Mouse (Mus musculus): ENCODE data around the gene Dhrs7b. TPM values are rescaled to one million over a fixed set of nuclear protein-coding genes. Genes with fewer than 3 reads are reported as not detected.

Dhrs7b gene
- polyA plus RNA-seq, 1 experiment from 2014 or later = 30.7 TPM

DNA sequence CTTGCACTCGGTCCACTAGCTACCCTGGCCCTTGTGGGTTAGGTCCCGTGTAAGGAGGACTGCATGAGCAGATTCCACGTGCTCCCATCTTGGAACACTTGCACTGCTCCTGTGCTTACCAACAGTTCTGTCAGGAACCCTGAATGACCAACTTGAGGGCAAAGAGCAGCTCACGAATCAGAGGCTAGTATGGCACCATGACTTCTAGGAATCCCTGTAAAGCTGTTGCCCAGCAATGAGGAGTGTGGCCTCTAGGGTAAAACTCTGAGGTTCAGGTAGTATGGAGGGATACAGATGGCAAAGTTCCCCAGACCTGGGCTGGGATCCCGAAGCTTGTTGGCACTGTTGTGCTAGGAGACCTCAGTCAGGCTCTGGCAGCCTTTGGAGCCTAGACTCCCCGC, 73.2 kb downstream of the Dhrs7b start:
- Histone ChIP-seq H3K9ac (replicated peaks; ENCODE audit: low read length) (no peak overlapping the region), H3K36me3 (replicated peaks; ENCODE audit: control insufficient read depth, insufficient read depth, low read depth, low read length) (peaks cover 7% of the 10 kb centered on the region; the same call in 1 of the 2 replicates), H3K27ac (replicated peaks; ENCODE audit: low read depth, low read length) (no peak overlapping the region), H3K4me3 (ENCODE audit: low read depth, low read length) (no peak overlapping the region), H3K27me3 (ENCODE audit: control insufficient read depth, insufficient read depth, low read length) (no peaks in the 10 kb centered on the region), H3K9me3 (replicated peaks; ENCODE audit: control insufficient read depth, low read length) (no peaks in the 10 kb centered on the region), H3K4me1 (ENCODE audit: control insufficient read depth, insufficient read depth, low read length) (no peaks in the 10 kb centered on the region), H3K4me2 (ENCODE audit: low read depth, low read length) (no peak overlapping the region)
- ATAC-seq (replicated peaks; ENCODE audit: insufficient number of reproducible peaks, low FRiP score, low TSS enrichment, low read depth) = no peak
- 88% methylated on average over 6 of the region's 6 CpGs for WGBS
- no peak for DNase-seq (ENCODE audit: low spot score)

DNA sequence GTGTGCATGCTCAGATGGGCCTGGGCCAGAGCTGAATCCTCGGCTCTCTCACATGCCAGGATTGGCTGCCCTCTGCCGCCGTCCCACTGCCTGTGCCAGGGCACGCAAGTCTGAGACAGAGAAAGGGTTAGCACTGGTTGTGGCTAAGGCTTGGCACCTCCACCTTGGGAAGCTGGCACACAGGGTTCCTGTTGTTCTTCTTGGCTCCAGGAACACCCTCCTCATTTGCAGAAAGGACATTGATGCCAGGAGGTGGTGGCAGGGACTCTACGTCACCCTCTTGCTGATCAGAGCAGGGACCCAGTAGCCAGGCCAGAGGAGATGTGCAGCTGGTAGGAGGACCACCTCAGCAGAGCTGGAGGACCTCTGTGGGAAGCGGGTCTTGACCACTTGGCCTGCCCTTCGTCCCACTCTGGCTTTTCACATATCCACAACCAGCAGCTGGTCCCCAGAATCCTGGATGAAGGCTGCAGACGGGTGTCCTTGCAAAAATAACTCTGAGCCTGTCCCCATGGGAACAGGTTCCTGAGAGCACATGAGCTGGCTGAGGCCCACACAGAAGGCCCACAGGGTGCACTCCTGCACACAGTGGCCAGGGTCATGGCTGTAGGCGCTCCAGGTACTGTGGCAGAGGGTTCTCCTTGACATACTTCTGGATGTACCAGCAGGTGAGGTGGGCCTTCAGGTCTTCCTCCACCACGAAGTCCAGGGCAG, 75.1 kb downstream of the Dhrs7b start:
- Histone ChIP-seq H3K4me1 (ENCODE audit: control insufficient read depth, insufficient read depth, low read length) (no peaks in the 10 kb centered on the region), H3K4me3 (ENCODE audit: low read depth, low read length) (no peak overlapping the region), H3K4me2 (ENCODE audit: low read depth, low read length) (no peak overlapping the region), H3K27me3 (ENCODE audit: control insufficient read depth, insufficient read depth, low read length) (no peaks in the 10 kb centered on the region), H3K36me3 (replicated peaks; ENCODE audit: control insufficient read depth, insufficient read depth, low read depth, low read length) (peaks cover 7% of the 10 kb centered on the region; the same call in 1 of the 2 replicates), H3K9ac (replicated peaks; ENCODE audit: low read length) (no peak overlapping the region), H3K9me3 (replicated peaks; ENCODE audit: control insufficient read depth, low read length) (no peaks in the 10 kb centered on the region), H3K27ac (replicated peaks; ENCODE audit: low read depth, low read length) (no peak overlapping the region)
- DNase-seq (ENCODE audit: low spot score) (no peak), ATAC-seq (replicated peaks; ENCODE audit: insufficient number of reproducible peaks, low FRiP score, low TSS enrichment, low read depth) (no peak)
- 91% methylated on average over 10 of the region's 10 CpGs for WGBS

DNA sequence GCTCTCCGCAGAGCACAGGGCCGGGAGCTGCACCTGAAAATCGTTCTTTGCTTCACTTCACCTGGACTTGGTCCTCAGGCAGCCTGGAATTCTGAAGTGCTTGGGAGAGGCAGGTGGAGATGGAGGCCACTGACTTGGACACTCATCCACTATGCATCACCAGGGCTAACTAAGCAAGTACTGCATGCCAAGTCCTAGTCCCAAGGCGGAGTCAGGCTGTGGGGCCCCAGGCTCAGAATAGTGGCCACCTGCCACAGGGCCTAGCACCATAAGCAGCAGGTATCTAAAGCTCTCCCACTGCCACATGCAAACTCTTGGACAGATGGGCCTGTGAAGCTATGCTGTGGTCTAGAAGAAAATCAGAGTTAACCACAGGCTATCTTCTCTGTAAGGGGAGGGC, 76.0 kb downstream of the Dhrs7b start:
- DNase-seq (ENCODE audit: low spot score) (no peak), ATAC-seq (replicated peaks; ENCODE audit: insufficient number of reproducible peaks, low FRiP score, low TSS enrichment, low read depth) (no peak)
- no peak overlapping the region for H3K4me2 ChIP-seq (ENCODE audit: low read depth, low read length)
- no peak overlapping the region for H3K9ac ChIP-seq (replicated peaks; ENCODE audit: low read length)
- H3K36me3 ChIP-seq (replicated peaks; ENCODE audit: control insufficient read depth, insufficient read depth, low read depth, low read length) = peaks cover 7% of the 10 kb centered on the region; the same call in 1 of the 2 replicates
- no peaks in the 10 kb centered on the region for H3K4me1 ChIP-seq (ENCODE audit: control insufficient read depth, insufficient read depth, low read length)
- WGBS = 94% methylated on average over 4 of the region's 4 CpGs
- no peaks in the 10 kb centered on the region for H3K27me3 ChIP-seq (ENCODE audit: control insufficient read depth, insufficient read depth, low read length)
- no peak overlapping the region for H3K4me3 ChIP-seq (ENCODE audit: low read depth, low read length)
- H3K27ac ChIP-seq (replicated peaks; ENCODE audit: low read depth, low read length) = no peak overlapping the region
- no peaks in the 10 kb centered on the region for H3K9me3 ChIP-seq (replicated peaks; ENCODE audit: control insufficient read depth, low read length)

DNA sequence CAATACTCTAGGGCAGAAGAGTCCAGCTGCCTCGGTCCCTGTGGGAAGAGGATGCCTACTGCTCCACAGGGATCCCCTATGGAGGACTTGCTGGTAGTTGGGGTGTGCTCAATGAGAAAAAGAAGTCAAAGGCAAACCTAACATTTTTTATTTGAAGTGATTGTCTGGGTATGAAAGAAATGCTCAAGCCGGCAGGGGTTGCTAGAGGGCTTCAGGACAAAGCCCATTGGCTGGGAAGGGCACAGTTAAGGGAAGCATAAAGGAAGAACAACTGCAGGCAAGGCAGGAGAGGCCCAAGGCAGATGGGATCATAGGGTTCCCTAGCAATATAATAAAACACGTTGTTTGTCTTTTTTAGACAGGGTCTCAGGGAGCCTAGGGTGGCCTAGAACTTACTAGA, 77.6 kb downstream of the Dhrs7b start:
- no peak for ATAC-seq (replicated peaks; ENCODE audit: insufficient number of reproducible peaks, low FRiP score, low TSS enrichment, low read depth)
- Histone ChIP-seq H3K9ac (replicated peaks; ENCODE audit: low read length) (no peak overlapping the region), H3K36me3 (replicated peaks; ENCODE audit: control insufficient read depth, insufficient read depth, low read depth, low read length) (peaks cover 7% of the 10 kb centered on the region; the same call in 1 of the 2 replicates)

DNA sequence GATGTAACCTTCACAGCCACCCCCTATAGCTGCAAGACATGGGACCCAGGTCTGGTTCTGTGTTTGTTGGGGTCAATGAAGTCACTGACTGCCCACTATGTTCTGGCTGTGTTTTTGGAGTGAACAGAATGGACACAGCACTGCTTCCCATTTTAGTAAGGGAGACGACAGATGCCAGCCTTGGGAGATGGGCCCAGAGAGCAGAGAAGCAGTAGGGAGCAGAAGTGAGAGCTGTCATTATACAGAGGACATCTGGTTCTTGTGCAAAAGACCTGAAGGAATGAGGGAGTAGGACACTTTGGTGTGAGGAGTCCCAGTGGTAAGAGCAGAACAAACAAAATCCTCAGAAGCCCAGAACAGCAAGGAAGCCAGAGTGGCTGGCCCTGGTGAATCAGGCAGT, 79.2 kb downstream of the Dhrs7b start:
- Histone ChIP-seq H3K27ac (replicated peaks; ENCODE audit: low read depth, low read length) (no peak overlapping the region), H3K4me1 (ENCODE audit: control insufficient read depth, insufficient read depth, low read length) (no peaks in the 10 kb centered on the region), H3K27me3 (ENCODE audit: control insufficient read depth, insufficient read depth, low read length) (no peaks in the 10 kb centered on the region), H3K9me3 (replicated peaks; ENCODE audit: control insufficient read depth, low read length) (no peaks in the 10 kb centered on the region), H3K4me3 (ENCODE audit: low read depth, low read length) (no peak overlapping the region), H3K4me2 (ENCODE audit: low read depth, low read length) (no peak overlapping the region), H3K36me3 (replicated peaks; ENCODE audit: control insufficient read depth, insufficient read depth, low read depth, low read length) (peaks cover 7% of the 10 kb centered on the region; the same call in 1 of the 2 replicates), H3K9ac (replicated peaks; ENCODE audit: low read length) (no peak overlapping the region)
- ATAC-seq (replicated peaks; ENCODE audit: insufficient number of reproducible peaks, low FRiP score, low TSS enrichment, low read depth) (no peak), DNase-seq (ENCODE audit: low spot score) (no peak)
- WGBS = 85% methylated on average over 1 of the region's 1 CpGs

More for the DNA sequence above, 77.6 kb downstream of the Dhrs7b start:
- H3K27ac ChIP-seq (replicated peaks; ENCODE audit: low read depth, low read length) = no peak overlapping the region
- no peak for DNase-seq (ENCODE audit: low spot score)
- no peaks in the 10 kb centered on the region for H3K9me3 ChIP-seq (replicated peaks; ENCODE audit: control insufficient read depth, low read length)
- no peaks in the 10 kb centered on the region for H3K27me3 ChIP-seq (ENCODE audit: control insufficient read depth, insufficient read depth, low read length)
- 66% methylated on average over 3 of the region's 3 CpGs for WGBS
- no peaks in the 10 kb centered on the region for H3K4me1 ChIP-seq (ENCODE audit: control insufficient read depth, insufficient read depth, low read length)
- H3K4me2 ChIP-seq (ENCODE audit: low read depth, low read length) = no peak overlapping the region
- no peak overlapping the region for H3K4me3 ChIP-seq (ENCODE audit: low read depth, low read length)

Other genes starting within 250 kb of the Dhrs7b start
- 67.8 and 79.1 TPM in 2 replicates for gene Llgl1, start 130.9 kb upstream of the Dhrs7b start, polyA plus RNA-seq (2014; fragmentation: Nextera tagmentation; extraction: Ambion mirVana)
- 50.5 and 56.9 TPM in 2 replicates for gene Flii, start 103.4 kb upstream of the Dhrs7b start, polyA plus RNA-seq (2014; fragmentation: Nextera tagmentation; extraction: Ambion mirVana)
- gene Mief2, start 102.2 kb upstream of the Dhrs7b start, polyA plus RNA-seq (2014; fragmentation: Nextera tagmentation; extraction: Ambion mirVana) = 11.6 and 14.1 TPM in 2 replicates
- 18.5 and 20.5 TPM in 2 replicates for gene Top3a, start 53.3 kb upstream of the Dhrs7b start, polyA plus RNA-seq (2014; fragmentation: Nextera tagmentation; extraction: Ambion mirVana)
- 8.9 and 9.9 TPM in 2 replicates for gene Smcr8, start 53.1 kb upstream of the Dhrs7b start, polyA plus RNA-seq (2014; fragmentation: Nextera tagmentation; extraction: Ambion mirVana)
- gene Shmt1, start 18.9 kb upstream of the Dhrs7b start, polyA plus RNA-seq (2014; fragmentation: Nextera tagmentation; extraction: Ambion mirVana) = 59.1 and 63.0 TPM in 2 replicates
- gene Tmem11, start 48.6 kb downstream of the Dhrs7b start, polyA plus RNA-seq (2014; fragmentation: Nextera tagmentation; extraction: Ambion mirVana) = 60.4 and 65.6 TPM in 2 replicates
- 17.8 and 19.3 TPM in 2 replicates for gene Natd1, start 84.1 kb downstream of the Dhrs7b start, polyA plus RNA-seq (2014; fragmentation: Nextera tagmentation; extraction: Ambion mirVana)
- 50.4 and 58.1 TPM in 2 replicates for gene Map2k3, start 101.4 kb downstream of the Dhrs7b start, polyA plus RNA-seq (2014; fragmentation: Nextera tagmentation; extraction: Ambion mirVana)
- gene Kcnj12, start 191.9 kb downstream of the Dhrs7b start, polyA plus RNA-seq (2014; fragmentation: Nextera tagmentation; extraction: Ambion mirVana) = 2.4 and 2.7 TPM in 2 replicates